Mouse (Mus musculus) limb, embryonic 14.5 days (tissue): ENCODE measurements at regions not wholly inside any gene's neighbourhood (a gene's known extent, or its start where the extent isn't known, plus 50 kb on each side); places are given as distances from the start of the nearest gene placed in this dataset.

Experiments
- ATAC-seq: fragments of 200-750 bp; cut with Nextera tagmentation; 2 replicates; pipeline ENCODE4 v1.8.0; 2017; ENCODE audit warnings: low read depth, moderate number of reproducible peaks, moderate TSS enrichment; ENCODE audit not compliant: low FRiP score
- DNase-seq: peaks from one replicate; pipeline ENCODE4 v3.0.0-alpha.2; 2015; ENCODE audit warnings: low spot score
- H3K27ac ChIP-seq: fragments of 300-500 bp; sonication (generic); replicated peaks from 2 replicates; pipeline ENCODE4 v1.5.1; 2014; ENCODE audit warnings: low read depth, mild to moderate bottlenecking, low read length, moderate library complexity, mixed read lengths
- H3K27me3 ChIP-seq: fragments of 300-500 bp; sonication (generic); 2 replicates; pipeline ENCODE4 v1.6.1; 2014; ENCODE audit warnings: low read length, mixed read lengths; ENCODE audit not compliant: control insufficient read depth, insufficient read depth
- H3K36me3 ChIP-seq: fragments of 300-500 bp; sonication (generic); 2 replicates; pipeline ENCODE4 v1.6.1; 2014; ENCODE audit warnings: mild to moderate bottlenecking, low read length, moderate library complexity, mixed read lengths; ENCODE audit not compliant: control insufficient read depth, insufficient read depth
- H3K4me1 ChIP-seq: fragments of 300-500 bp; sonication (generic); 2 replicates; pipeline ENCODE4 v1.6.1; 2014; ENCODE audit warnings: antibody characterized with exemption, low read length, mixed read lengths; ENCODE audit not compliant: control insufficient read depth, insufficient read depth
- H3K4me2 ChIP-seq: fragments of 300-500 bp; sonication (generic); replicated peaks from 2 replicates; pipeline ENCODE4 v1.6.1; 2014; ENCODE audit warnings: low read depth, mild to moderate bottlenecking, low read length, moderate library complexity; ENCODE audit not compliant: severe bottlenecking
- H3K4me3 ChIP-seq: fragments of 300-500 bp; sonication (generic); replicated peaks from 2 replicates; pipeline ENCODE4 v1.5.1; 2014; ENCODE audit warnings: low read length
- H3K9ac ChIP-seq: fragments of 300-500 bp; sonication (generic); 2 replicates; pipeline ENCODE4 v1.6.1; 2014; ENCODE audit warnings: mild to moderate bottlenecking, low read depth, low read length, moderate library complexity; ENCODE audit not compliant: severe bottlenecking
- H3K9me3 ChIP-seq: fragments of 300-500 bp; sonication (generic); 2 replicates; pipeline ENCODE4 v1.6.1; 2016; ENCODE audit warnings: low read length; ENCODE audit not compliant: control insufficient read depth
- POLR2A ChIP-seq: fragments of 200-500 bp; IDR thresholded peaks from 2 replicates; pipeline ENCODE4 v1.8.0; 2012; ENCODE audit warnings: inconsistent platforms, mild to moderate bottlenecking, moderate library complexity, borderline replicate concordance; ENCODE audit not compliant: insufficient read depth, insufficient read length; ENCODE audit errors: extremely low read depth
- WGBS: fragments of 180-500 bp; shearing (Covaris S2); extraction: QIAGEN DNeasy Blood & Tissue Kit; methylation state at CpG from one replicate; pipeline ENCODE4 v1.1.7; 2014; 5-methylcytosine and 5-hydroxymethylcytosine counted together

DNA sequence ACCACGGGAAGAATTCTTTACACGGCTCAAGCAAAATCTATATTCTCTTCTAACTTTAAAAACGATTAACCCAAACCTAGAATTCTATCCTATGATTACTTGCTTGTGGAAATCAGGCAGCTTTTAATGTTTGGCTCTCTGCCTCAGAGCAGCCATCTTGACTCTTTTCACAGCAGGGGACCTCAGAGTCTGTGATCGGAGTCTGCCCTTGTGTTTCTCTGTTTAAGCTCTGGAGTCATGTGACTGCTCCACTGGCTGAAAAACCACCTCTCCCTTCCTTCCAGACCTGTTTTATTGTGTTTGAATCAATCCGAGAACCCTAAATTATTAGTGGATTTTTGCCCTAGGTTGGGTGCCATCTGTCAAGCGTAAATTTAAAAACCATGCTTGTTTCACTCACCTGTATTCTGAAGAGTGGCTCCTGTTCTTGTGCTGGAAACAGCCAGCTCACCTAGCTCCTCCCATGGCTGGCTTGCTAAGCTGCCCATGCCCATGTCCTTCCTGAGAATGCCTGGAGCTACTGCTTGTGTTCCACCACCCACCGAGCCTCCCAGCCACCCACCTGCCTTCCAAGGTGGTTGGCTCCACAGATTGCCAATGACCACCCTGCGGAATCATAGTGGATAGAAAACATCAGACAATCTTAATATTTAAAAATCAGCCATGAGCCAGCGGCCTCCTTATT, 62.6 kb downstream of the Perp start:
- no peak overlapping the region for H3K27ac ChIP-seq
- no peaks in the 10 kb centered on the region for H3K27me3 ChIP-seq
- H3K4me3 ChIP-seq: no peak overlapping the region
- DNase-seq (no peak), ATAC-seq (no peak)
- no peaks in the 10 kb centered on the region for H3K36me3 ChIP-seq
- no peak for TF ChIP-seq POLR2A
- no peaks in the 10 kb centered on the region for H3K9me3 ChIP-seq
- H3K4me1 ChIP-seq: no peaks in the 10 kb centered on the region
- 75% methylated on average over 9 of the region's 9 CpGs for WGBS
- H3K9ac ChIP-seq: no peak overlapping the region
- H3K4me2 ChIP-seq: no peak overlapping the region

DNA sequence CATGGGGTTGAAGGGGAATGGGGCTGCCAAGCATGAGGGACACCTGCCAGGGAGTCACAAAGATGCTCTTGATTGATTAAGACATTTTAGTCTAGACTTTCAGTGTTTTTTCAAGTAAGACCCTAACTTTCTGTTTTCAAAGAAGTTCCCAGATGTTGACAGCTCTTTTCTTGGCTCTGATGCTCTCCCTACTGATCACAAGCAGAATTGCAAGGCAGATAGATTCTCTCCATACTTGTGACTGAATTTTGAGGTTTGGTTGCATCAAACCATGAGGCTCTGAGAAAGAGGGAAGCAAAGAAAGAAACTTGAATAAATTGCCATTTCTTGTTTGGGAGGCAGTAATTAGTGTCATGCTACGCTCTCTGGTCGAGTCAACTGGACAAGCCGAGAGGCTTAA, 64.5 kb downstream of the Perp start:
- H3K27ac ChIP-seq: no peak overlapping the region
- no peak overlapping the region for H3K4me2 ChIP-seq
- no peak for ATAC-seq
- H3K4me1 ChIP-seq: no peaks in the 10 kb centered on the region
- H3K9me3 ChIP-seq: no peaks in the 10 kb centered on the region
- no peak overlapping the region for H3K9ac ChIP-seq
- no peaks in the 10 kb centered on the region for H3K36me3 ChIP-seq
- TF ChIP-seq POLR2A: no peak
- WGBS: 80% methylated on average over 3 of the region's 3 CpGs
- no peaks in the 10 kb centered on the region for H3K27me3 ChIP-seq
- no peak for DNase-seq
- no peak overlapping the region for H3K4me3 ChIP-seq

DNA sequence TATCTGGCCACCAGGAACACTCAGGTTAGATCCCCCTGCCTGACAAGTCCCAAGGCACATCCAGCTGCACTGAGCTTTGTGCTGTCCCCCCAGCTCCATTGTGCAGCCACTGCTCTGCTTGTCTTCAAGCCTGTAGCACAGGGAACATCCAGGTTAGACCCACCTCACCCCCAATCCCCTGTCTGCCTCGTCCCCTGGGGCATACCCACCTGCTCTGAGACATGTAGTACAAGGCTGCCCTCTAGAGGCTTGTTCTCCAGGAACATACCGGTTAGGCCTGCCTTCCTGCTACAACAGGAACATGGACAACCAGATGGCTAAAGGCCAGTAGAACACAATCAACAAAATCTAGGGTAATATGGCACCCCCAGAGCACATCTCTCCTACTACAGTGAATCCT, 66.1 kb downstream of the Perp start:
- 9% methylated on average over 2 of the region's 2 CpGs for WGBS

DNA sequence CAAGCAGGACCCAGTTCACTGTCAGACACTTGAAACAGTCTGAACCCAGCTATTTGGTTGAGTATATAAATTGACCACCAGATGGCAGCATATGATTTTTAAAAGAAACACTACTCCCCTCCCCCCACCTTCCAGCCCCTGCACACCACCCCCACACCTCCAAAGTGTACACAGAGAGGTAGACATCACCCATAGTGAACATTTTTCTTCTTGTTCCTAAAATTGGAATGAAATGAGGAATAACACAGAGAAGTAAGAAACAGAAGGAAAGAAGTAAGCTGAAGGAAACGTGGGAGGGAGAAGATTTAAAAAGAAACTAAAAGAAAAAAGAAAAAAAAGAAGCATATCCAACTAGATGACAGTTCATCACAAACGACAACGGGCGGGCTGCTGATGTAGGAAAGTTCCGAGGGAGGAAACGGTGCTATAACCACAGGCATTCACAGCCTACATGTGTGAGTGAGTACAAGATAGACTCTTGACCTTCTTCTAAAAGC, 72.3 kb downstream of the Perp start:
- Histone ChIP-seq H3K4me3 (no peak overlapping the region), H3K9ac (no peak overlapping the region), H3K27me3 (no peaks in the 10 kb centered on the region), H3K27ac (no peak overlapping the region), H3K4me1 (no peaks in the 10 kb centered on the region), H3K36me3 (no peaks in the 10 kb centered on the region), H3K4me2 (no peak overlapping the region), H3K9me3 (no peaks in the 10 kb centered on the region)
- no peak; the same call in 1 of the 2 replicates for ATAC-seq
- WGBS: 68% methylated on average over 6 of the region's 6 CpGs
- peak; percentile 55 for DNase-seq
- TF ChIP-seq POLR2A: no peak

More for the DNA sequence above, 66.1 kb downstream of the Perp start:
- ATAC-seq: no peak
- DNase-seq: peak; percentile 50
- Histone ChIP-seq H3K4me2 (no peak overlapping the region), H3K4me3 (no peak overlapping the region), H3K27ac (no peak overlapping the region), H3K9me3 (no peaks in the 10 kb centered on the region), H3K4me1 (no peaks in the 10 kb centered on the region), H3K36me3 (no peaks in the 10 kb centered on the region), H3K9ac (no peak overlapping the region), H3K27me3 (no peaks in the 10 kb centered on the region)
- no peak for TF ChIP-seq POLR2A

DNA sequence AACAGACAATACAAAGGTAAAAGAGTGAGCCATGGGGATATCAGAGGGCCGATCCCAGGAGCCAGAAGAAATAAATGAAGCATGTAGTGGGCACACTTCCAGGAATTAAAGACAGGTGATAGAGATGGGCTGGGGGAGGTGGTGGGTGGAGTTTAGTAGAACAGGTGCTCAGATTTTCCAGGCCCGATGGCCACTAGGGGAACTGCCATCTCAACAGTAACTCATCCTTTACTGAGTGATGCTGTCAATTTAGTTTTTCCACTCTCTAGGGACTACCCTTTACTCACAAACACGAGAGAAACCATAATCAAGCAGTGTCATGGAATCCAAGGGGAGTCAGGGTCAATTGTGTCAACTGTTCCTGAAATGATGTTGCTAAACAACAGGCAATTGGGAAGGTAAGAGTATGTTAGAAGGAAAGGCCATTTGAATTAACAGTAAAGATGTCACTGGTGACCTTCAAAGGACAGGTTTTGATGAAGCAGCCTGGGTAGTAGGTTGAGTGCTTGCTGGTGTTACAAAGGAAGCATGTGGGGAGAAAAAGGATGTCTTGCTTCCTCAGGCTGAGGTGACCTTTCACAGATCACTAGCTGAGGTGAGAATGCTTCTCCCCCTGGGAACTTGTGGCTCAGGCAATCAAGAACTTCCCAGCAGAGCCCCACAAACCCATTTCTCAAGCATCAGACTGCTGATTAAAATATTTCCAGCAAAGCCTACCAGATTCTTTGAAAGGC, 78.4 kb downstream of the Perp start:
- DNase-seq (no peak), ATAC-seq (no peak)
- Histone ChIP-seq H3K27me3 (no peaks in the 10 kb centered on the region), H3K4me2 (no peak overlapping the region), H3K9me3 (no peaks in the 10 kb centered on the region), H3K9ac (no peak overlapping the region), H3K4me3 (no peak overlapping the region), H3K36me3 (no peaks in the 10 kb centered on the region), H3K4me1 (no peaks in the 10 kb centered on the region), H3K27ac (no peak overlapping the region)
- TF ChIP-seq POLR2A: no peak
- WGBS: 67% methylated on average over 3 of the region's 3 CpGs
